13 mouse cellular contexts compared by ENCODE assay signal in genomic region chr19:5807740-5808139, GRCm38 (mm10). TPM values are rescaled to one million over a fixed set of nuclear protein-coding genes. Genes with fewer than 3 reads are reported as not detected.
A peak's percentile ranks its signal among the peaks of the same experiment; 100 is the strongest.
DNase-seq lines count a peak whose midpoint lies in the region; ATAC-seq and TF ChIP-seq lines count a peak whose summit lies in the region.
"Had no signal": no experiment of that assay in that cellular context is flagged by ENCODE, and none has a peak within 500 bp of the region (broad histone marks: within the 10 kb centered on the region; RNA-seq: fewer than 3 reads in every experiment).

No protein-coding gene starts in this region.

- no peak overlapping the region for H3K4me2 ChIP-seq in kidney, embryonic 16.5 days (replicated peaks; ENCODE audit: low read depth, low read length)
- H3K4me2 ChIP-seq in limb, embryonic 12.5 days, result no peak overlapping the region

- WGBS in kidney, embryonic 16.5 days, result 64% methylated on average over 3 of the region's 3 CpGs
- WGBS in limb, embryonic 12.5 days, result 58% methylated on average over 3 of the region's 3 CpGs

- peak; percentile 93 for DNase-seq in heart, adult 11 months
- DNase-seq in heart, adult 18-20 months, result no peak
- no peak for DNase-seq in kidney, adult 18-20 months
- DNase-seq in ES-E14 (ENCODE audit: low read depth, low spot score), result no peak
- DNase-seq in embryo, embryonic 10.5 days (ENCODE audit: low spot score), result no peak
- no peak for DNase-seq in frontal cortex, adult 2 months (ENCODE audit: extremely low spot score in 1 of 2, low spot score in 1 of 2)
- DNase-seq: adrenal gland, postnatal 36 days; B cell, adult 2 months; cerebellum, postnatal 14 days; kidney, postnatal 10 days; right cerebral cortex, adult 18-20 months had no signal

- H3K4me1 ChIP-seq in kidney, embryonic 16.5 days (ENCODE audit: insufficient read depth, low read length), result peaks cover 83% of the 10 kb centered on the region
- peaks cover 21 to 48% of the 10 kb centered on the region in 2 experiments for H3K4me1 ChIP-seq in ES-E14 (ENCODE audit: control insufficient read depth in 2 of 2, insufficient read depth in 2 of 2, low read length in 2 of 2, poor library complexity in 1 of 2)
- peaks cover 74% of the 10 kb centered on the region for H3K4me1 ChIP-seq in limb, embryonic 12.5 days (replicated peaks)

- no peaks in the 10 kb centered on the region for H3K27me3 ChIP-seq in kidney, embryonic 16.5 days (ENCODE audit: insufficient read depth, low read length)
- H3K27me3 ChIP-seq in limb, embryonic 12.5 days, result no peaks in the 10 kb centered on the region

- ATAC-seq in kidney, embryonic 16.5 days (ENCODE audit: low FRiP score, low TSS enrichment), result no peak
- ATAC-seq in limb, embryonic 12.5 days (ENCODE audit: insufficient number of reproducible peaks, insufficient read depth, low FRiP score, low TSS enrichment, low read depth), result no peak

- H3K36me3 ChIP-seq in kidney, embryonic 16.5 days (ENCODE audit: insufficient read depth, low read length), result no peaks in the 10 kb centered on the region
- no peaks in the 10 kb centered on the region for H3K36me3 ChIP-seq in ES-E14 (ENCODE audit: control insufficient read depth, insufficient read depth, low read length, poor library complexity, severe bottlenecking)
- H3K36me3 ChIP-seq in limb, embryonic 12.5 days, result no peaks in the 10 kb centered on the region

- H3K27ac ChIP-seq in kidney, embryonic 16.5 days (ENCODE audit: low read length), result peak overlapping the region; percentile 95
- H3K27ac ChIP-seq in ES-E14 (ENCODE audit: insufficient read depth, low read depth, low read length, poor library complexity, severe bottlenecking), result peak overlapping the region; percentile 99
- 0 out of 2 replicates have a peak overlapping the region, but pooled peaks have one; percentile 75 for H3K27ac ChIP-seq in limb, embryonic 12.5 days

- no peak overlapping the region for H3K4me3 ChIP-seq in kidney, embryonic 16.5 days (ENCODE audit: low read length)
- no peak overlapping the region; a peak in 1 of 4 replicates for H3K4me3 ChIP-seq in ES-E14 (ENCODE audit: insufficient read depth in 1 of 2, low read depth in 1 of 2, low read length in 2 of 2, poor library complexity in 1 of 2, severe bottlenecking in 1 of 2)
- no peak overlapping the region for H3K4me3 ChIP-seq in limb, embryonic 12.5 days (replicated peaks)

- in situ Hi-C loops in ES-E14 (cut with MboI; ENCODE audit: low sequenced_read_pairs in 2 of 2, unreplicated experiment in 2 of 2), result loop anchor here in 1 of 2 experiments (5.0 kb wide), 1 partner anchor 35 kb away; no protein-coding TSS in a partner anchor

- H3K9me3 ChIP-seq in kidney, embryonic 16.5 days (ENCODE audit: low read length), result no peaks in the 10 kb centered on the region
- no peaks in the 10 kb centered on the region for H3K9me3 ChIP-seq in ES-E14 (ENCODE audit: control insufficient read depth, insufficient read depth, low read depth, low read length)
- H3K9me3 ChIP-seq in limb, embryonic 12.5 days, result no peaks in the 10 kb centered on the region

- H3K9ac ChIP-seq in kidney, embryonic 16.5 days (replicated peaks; ENCODE audit: low read length), result no peak overlapping the region
- peak overlapping the region; percentile 53; the same call in 1 of the 2 replicates for H3K9ac ChIP-seq in ES-E14 (ENCODE audit: insufficient read depth, low read depth, low read length, poor library complexity, severe bottlenecking)
- H3K9ac ChIP-seq in limb, embryonic 12.5 days (replicated peaks), result no peak overlapping the region

TF ChIP-seq in ES-E14, 5 proteins besides CTCF, POLR2A, EP300 and RAD21:
- TF ChIP-seq CHD2 (IDR thresholded peaks at IDR 0.05; ENCODE audit: low read depth, low read length) (no peak), HCFC1 (IDR thresholded peaks at IDR 0.05; ENCODE audit: borderline replicate concordance, insufficient read depth, low read length) (no peak), MAFK (IDR thresholded peaks at IDR 0.05; ENCODE audit: insufficient read depth, low read depth, low read length) (no peak), ZNF384 (IDR thresholded peaks at IDR 0.05; ENCODE audit: low read depth, low read length) (no peak), ZC3H11A (IDR thresholded peaks at IDR 0.05; ENCODE audit: borderline replicate concordance, low read depth, low read length) (no peak)

RNA-seq across cellular contexts. Expression of gene Scyl1, which starts 36.5 kb away (rescaled TPM):
- 10 to 100 TPM; 55.1 to 67.8 TPM for total RNA-seq in heart, adult 18-20 months (2021)
- polyA plus RNA-seq in kidney, embryonic 16.5 days (2015; fragmentation: Nextera tagmentation; extraction: Ambion mirVana), result 82.9 and 85.3 TPM in 2 replicates
- 55.6 and 80.8 TPM in 2 replicates for total RNA-seq in ES-E14 (2012; rRNA removed)
- 74.9 and 78.0 TPM in 2 replicates for polyA plus RNA-seq in limb, embryonic 12.5 days (2016; fragmentation: Nextera tagmentation; extraction: Ambion mirVana)
- 111 and 120 TPM in 2 replicates for polyA plus RNA-seq in frontal cortex, adult 2 months (2012; rRNA removed)
